Mouse (Mus musculus) liver, embryonic 15.5 days (tissue): Measurements from ENCODE around the gene Pdhb. TPM values are rescaled to one million over a fixed set of nuclear protein-coding genes. Genes with fewer than 3 reads are reported as not detected.

Source experiments
- ATAC-seq: fragments of 200-750 bp; cut with Nextera tagmentation; 2 replicates; pipeline ENCODE4 v1.8.0; 2017; ENCODE audit warnings: moderate number of reproducible peaks, mild to moderate bottlenecking, moderate library complexity; ENCODE audit not compliant: insufficient read depth
- H3K27ac ChIP-seq: fragments of 300-500 bp; sonication (generic); replicated peaks from 2 replicates; pipeline ENCODE4 v1.5.1; 2015; ENCODE audit warnings: mild to moderate bottlenecking, inconsistent platforms
- H3K27me3 ChIP-seq: fragments of 300-500 bp; sonication (generic); 2 replicates; pipeline ENCODE4 v1.6.1; 2015; ENCODE audit warnings: mild to moderate bottlenecking, inconsistent platforms
- H3K36me3 ChIP-seq: fragments of 300-500 bp; sonication (generic); replicated peaks from 2 replicates; pipeline ENCODE4 v1.6.1; 2015; ENCODE audit warnings: moderate library complexity, mild to moderate bottlenecking, inconsistent platforms
- H3K4me1 ChIP-seq: fragments of 300-500 bp; sonication (generic); replicated peaks from 2 replicates; pipeline ENCODE4 v1.6.1; 2015; ENCODE audit warnings: inconsistent platforms
- H3K4me2 ChIP-seq: fragments of 300-500 bp; sonication (generic); 2 replicates; pipeline ENCODE4 v1.6.1; 2015; ENCODE audit warnings: moderate library complexity, mild to moderate bottlenecking, inconsistent platforms
- H3K4me3 ChIP-seq: fragments of 300-500 bp; sonication (generic); replicated peaks from 2 replicates; pipeline ENCODE4 v1.5.1; 2015; ENCODE audit warnings: mild to moderate bottlenecking, inconsistent platforms
- H3K9ac ChIP-seq: fragments of 300-500 bp; sonication (generic); 2 replicates; pipeline ENCODE4 v1.6.1; 2015; ENCODE audit warnings: moderate library complexity, mild to moderate bottlenecking, inconsistent platforms
- H3K9me3 ChIP-seq: fragments of 300-500 bp; sonication (generic); replicated peaks from 2 replicates; pipeline ENCODE4 v1.6.1; 2016; ENCODE audit warnings: inconsistent platforms
- WGBS: fragments of 180-500 bp; shearing (Covaris S2); methylation state at CpG from one replicate; pipeline ENCODE4 v1.1.7; 2015; ENCODE audit warnings: mixed read lengths; ENCODE audit not compliant: insufficient replicate concordance; 5-methylcytosine and 5-hydroxymethylcytosine counted together
- polyA plus RNA-seq: library from polyadenylated mRNA; unstranded; fragments of >200 nt; fragmentation: Nextera tagmentation; extraction: Ambion mirVana; gene quantifications from 2 replicates; pipeline ENCODE4 v1.2.1, GENCODE M21; 2015

Pdhb gene
- polyA plus RNA-seq, 1 experiment from 2014 or later = 108 TPM

DNA sequence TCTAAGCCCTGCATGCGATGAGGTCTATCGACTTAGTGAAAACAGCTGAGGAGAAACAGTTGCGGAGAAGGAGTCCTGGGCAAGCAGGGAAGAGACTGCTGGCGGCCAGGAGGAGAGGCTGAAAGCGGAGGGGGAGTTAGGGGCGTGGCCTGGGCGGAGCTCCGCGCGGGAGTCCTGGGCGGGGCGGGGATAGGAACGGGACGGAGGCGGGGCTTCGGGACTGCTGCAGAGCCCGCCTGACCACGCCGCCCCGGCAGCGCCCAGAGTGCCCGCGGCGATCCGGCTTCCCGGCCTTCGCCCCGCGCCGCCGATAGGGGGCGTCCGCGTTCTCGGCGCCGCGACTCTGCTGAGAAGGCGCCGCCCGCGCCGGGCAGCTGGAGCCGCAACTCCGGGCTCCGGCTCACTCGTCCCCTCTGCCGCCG lies 41.0 kb upstream of the Pdhb start, which contains the start of gene Kctd6:
Kctd6 (plus strand) TSS at position 338 of the 422 bp plus-strand sequence.
- Histone ChIP-seq H3K4me1 (peaks cover 27% of the 10 kb centered on the region), H3K9me3 (no peaks in the 10 kb centered on the region), H3K27ac (peak within 1 kb of the TSS; percentile 93), H3K4me2 (peak within 1 kb of the TSS; percentile 93), H3K27me3 (no peaks in the 10 kb centered on the region), H3K9ac (peak within 1 kb of the TSS; percentile 94), H3K4me3 (peak within 1 kb of the TSS; percentile 78), H3K36me3 (no peaks in the 10 kb centered on the region)
- WGBS = under 1% methylated on average over 48 of the region's 49 CpGs
- peak; percentile 94 for ATAC-seq

- Histone ChIP-seq H3K36me3 (no peaks in the 10 kb centered on the region), H3K27ac (no peak overlapping the region), H3K4me3 (no peak overlapping the region), H3K27me3 (no peaks in the 10 kb centered on the region), H3K9ac (no peak overlapping the region), H3K9me3 (no peaks in the 10 kb centered on the region), H3K4me1 (peaks cover 27% of the 10 kb centered on the region), H3K4me2 (no peak overlapping the region)
- no peak for ATAC-seq
- WGBS = 71% methylated on average over 2 of the region's 2 CpGs
These were observed 40.2 kb upstream of the Pdhb start for GRCm38 (mm10) chr14:8212996-8213395.

DNA sequence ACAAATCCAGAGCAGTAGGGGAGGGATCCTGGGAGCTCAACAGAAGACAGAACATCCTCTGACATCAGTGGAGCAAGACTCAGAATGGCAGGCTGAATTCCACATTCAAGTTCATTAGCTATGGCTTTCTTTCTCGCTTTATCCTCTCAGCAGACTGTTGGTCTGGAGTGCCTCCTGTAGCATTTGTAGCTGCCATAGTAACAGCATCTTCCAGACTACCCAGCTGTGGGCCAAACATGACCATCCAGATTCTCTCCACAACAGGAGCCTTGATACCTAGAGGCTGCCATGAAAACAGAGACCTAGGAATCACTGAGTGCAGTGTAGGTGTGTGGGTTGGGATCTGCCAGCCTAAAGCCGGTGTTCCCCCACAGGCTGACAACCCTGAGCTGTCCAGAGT lies 37.1 kb upstream of the Pdhb start:
- no peak for ATAC-seq
- Histone ChIP-seq H3K27ac (no peak overlapping the region), H3K27me3 (no peaks in the 10 kb centered on the region), H3K9ac (no peak overlapping the region), H3K4me1 (peaks cover 10% of the 10 kb centered on the region), H3K9me3 (no peaks in the 10 kb centered on the region), H3K36me3 (no peaks in the 10 kb centered on the region), H3K4me3 (no peak overlapping the region), H3K4me2 (no peak overlapping the region)
- 71% methylated on average over 2 of the region's 2 CpGs for WGBS

GRCm38 (mm10) chr14:8208876-8209275 lies 36.1 kb upstream of the Pdhb start:
- WGBS = 48% methylated on average over 3 of the region's 3 CpGs
- Histone ChIP-seq H3K4me2 (no peak overlapping the region), H3K9ac (no peak overlapping the region), H3K9me3 (no peaks in the 10 kb centered on the region), H3K36me3 (no peaks in the 10 kb centered on the region), H3K4me3 (no peak overlapping the region), H3K27ac (no peak overlapping the region), H3K27me3 (no peaks in the 10 kb centered on the region), H3K4me1 (peaks cover 4% of the 10 kb centered on the region)
- no peak for ATAC-seq

GRCm38 (mm10) chr14:8207543-8207942 lies 34.7 kb upstream of the Pdhb start:
- Histone ChIP-seq H3K9me3 (no peaks in the 10 kb centered on the region), H3K4me1 (no peaks in the 10 kb centered on the region), H3K4me3 (no peak overlapping the region), H3K9ac (no peak overlapping the region), H3K4me2 (no peak overlapping the region), H3K36me3 (no peaks in the 10 kb centered on the region), H3K27me3 (no peaks in the 10 kb centered on the region), H3K27ac (no peak overlapping the region)
- WGBS = 69% methylated on average over 5 of the region's 5 CpGs
- no peak for ATAC-seq

- Histone ChIP-seq H3K4me2 (no peak overlapping the region), H3K9me3 (no peaks in the 10 kb centered on the region), H3K4me1 (no peaks in the 10 kb centered on the region), H3K36me3 (no peaks in the 10 kb centered on the region), H3K4me3 (no peak overlapping the region), H3K9ac (no peak overlapping the region), H3K27me3 (no peaks in the 10 kb centered on the region), H3K27ac (no peak overlapping the region)
- WGBS = 42% methylated on average over 5 of the region's 5 CpGs
- no peak for ATAC-seq
These were observed 34.3 kb upstream of the Pdhb start for GRCm38 (mm10) chr14:8207105-8207504.

DNA sequence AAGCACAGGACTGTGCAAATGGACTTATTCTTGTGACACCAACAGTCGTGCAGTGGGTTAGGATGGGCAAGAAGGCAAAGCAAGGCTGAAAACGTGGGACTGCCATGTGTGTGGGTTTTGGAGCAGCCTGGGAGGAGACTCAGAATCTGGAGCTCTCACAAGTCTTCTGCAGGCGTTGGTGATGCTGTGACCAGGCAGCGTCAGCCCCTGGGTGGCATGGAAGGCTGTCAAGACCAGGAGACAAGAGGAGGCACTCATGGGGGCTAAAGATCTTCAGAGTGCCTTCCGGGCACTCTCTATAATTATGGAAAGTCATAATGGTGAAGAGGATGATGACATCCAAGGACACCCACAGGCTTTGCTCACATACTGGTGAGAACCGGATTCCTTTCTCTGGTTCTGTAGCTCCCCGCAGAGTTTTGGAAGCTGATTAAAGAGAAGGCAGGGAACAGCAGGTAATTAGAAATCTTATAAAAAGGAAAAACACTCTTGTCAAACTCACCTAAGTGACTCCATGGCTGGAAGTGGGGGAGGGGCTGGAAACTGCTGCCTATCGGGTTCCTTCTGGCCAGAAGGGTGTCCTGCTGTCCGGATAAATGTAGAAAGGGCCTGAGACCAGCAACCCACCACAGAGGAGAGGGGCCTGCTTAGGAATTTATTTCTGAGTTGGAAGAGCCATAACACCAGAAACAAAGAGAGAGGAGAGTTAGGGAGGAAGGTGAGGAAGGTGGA lies 33.5 kb upstream of the Pdhb start:
- no peak for ATAC-seq
- WGBS = 50% methylated on average over 9 of the region's 9 CpGs
- H3K4me1 ChIP-seq = 0 out of 2 replicates have a peak, but pooled peaks cover 2% of the 10 kb centered on the region
- H3K4me3 ChIP-seq = no peak overlapping the region
- H3K27ac ChIP-seq = no peak overlapping the region
- no peaks in the 10 kb centered on the region for H3K36me3 ChIP-seq
- no peak overlapping the region for H3K9ac ChIP-seq
- H3K27me3 ChIP-seq = no peaks in the 10 kb centered on the region
- H3K4me2 ChIP-seq = no peak overlapping the region
- H3K9me3 ChIP-seq = no peaks in the 10 kb centered on the region

- H3K4me1 ChIP-seq = 0 out of 2 replicates have a peak, but pooled peaks cover 2% of the 10 kb centered on the region
- H3K9me3 ChIP-seq = no peaks in the 10 kb centered on the region
- no peak overlapping the region for H3K27ac ChIP-seq
- H3K9ac ChIP-seq = no peak overlapping the region
- no peak for ATAC-seq
- no peak overlapping the region for H3K4me2 ChIP-seq
- no peaks in the 10 kb centered on the region for H3K36me3 ChIP-seq
- H3K4me3 ChIP-seq = no peak overlapping the region
- H3K27me3 ChIP-seq = no peaks in the 10 kb centered on the region
- 54% methylated on average over 3 of the region's 3 CpGs for WGBS
These were observed 28.9 kb upstream of the Pdhb start for GRCm38 (mm10) chr14:8201715-8202114.

GRCm38 (mm10) chr14:8200769-8201168 lies 27.9 kb upstream of the Pdhb start:
- no peaks in the 10 kb centered on the region for H3K9me3 ChIP-seq
- no peak for ATAC-seq
- no peaks in the 10 kb centered on the region for H3K36me3 ChIP-seq
- H3K27me3 ChIP-seq = no peaks in the 10 kb centered on the region
- WGBS = 73% methylated on average over 5 of the region's 5 CpGs
- H3K4me2 ChIP-seq = no peak overlapping the region
- no peak overlapping the region for H3K27ac ChIP-seq
- no peak overlapping the region for H3K4me3 ChIP-seq
- no peak overlapping the region for H3K9ac ChIP-seq
- H3K4me1 ChIP-seq = 0 out of 2 replicates have a peak, but pooled peaks cover 2% of the 10 kb centered on the region

DNA sequence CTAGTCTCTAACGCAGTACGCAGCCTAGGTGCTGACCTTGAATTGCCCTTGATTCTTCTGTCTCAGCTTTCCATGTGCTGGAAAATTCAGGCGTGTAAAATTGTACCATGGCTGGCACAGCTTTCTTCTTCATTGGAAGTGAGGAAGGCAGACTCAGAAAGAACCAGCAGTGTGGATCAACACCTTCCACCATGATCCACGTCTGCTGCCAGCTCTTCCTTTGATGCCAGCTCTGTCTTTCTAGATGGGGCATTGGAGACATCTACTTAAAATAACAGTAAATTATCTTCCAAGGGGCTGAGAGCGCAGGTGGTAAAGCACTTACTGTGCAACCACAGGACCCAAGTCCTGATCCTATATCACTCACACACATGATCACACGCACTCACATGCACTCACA lies 19.9 kb upstream of the Pdhb start:
- ATAC-seq = no peak
- H3K9me3 ChIP-seq = no peaks in the 10 kb centered on the region
- H3K27me3 ChIP-seq = no peaks in the 10 kb centered on the region
- no peak overlapping the region for H3K27ac ChIP-seq
- H3K4me1 ChIP-seq = no peaks in the 10 kb centered on the region
- H3K36me3 ChIP-seq = no peaks in the 10 kb centered on the region
- H3K9ac ChIP-seq = no peak overlapping the region
- H3K4me3 ChIP-seq = no peak overlapping the region
- 73% methylated on average over 6 of the region's 6 CpGs for WGBS
- H3K4me2 ChIP-seq = no peak overlapping the region

- Histone ChIP-seq H3K4me2 (no peak overlapping the region), H3K4me1 (no peaks in the 10 kb centered on the region), H3K4me3 (no peak overlapping the region), H3K36me3 (no peaks in the 10 kb centered on the region), H3K27ac (no peak overlapping the region), H3K27me3 (no peaks in the 10 kb centered on the region), H3K9me3 (no peaks in the 10 kb centered on the region), H3K9ac (no peak overlapping the region)
- 66% methylated on average over 12 of the region's 12 CpGs for WGBS
- no peak for ATAC-seq
These were observed 18.6 kb upstream of the Pdhb start for GRCm38 (mm10) chr14:8191331-8191965.
